Comparison of ENCODE assay signal across 11 mouse cellular contexts in genomic region chr12:81853543-81853942, GRCm38 (mm10).
"Had no signal": no experiment of that assay in that cellular context is flagged by ENCODE, and none has a peak within 500 bp of the region (broad histone marks: within the 10 kb centered on the region; RNA-seq: fewer than 3 reads in every experiment).

No protein-coding gene starts in this region.

- H3K4me2 ChIP-seq: limb, embryonic 13.5 days; liver, embryonic 11.5 days; liver, embryonic 15.5 days; midbrain, embryonic 12.5 days; stomach, embryonic 15.5 days had no signal

- H3K4me3 ChIP-seq: layer of hippocampus, adult 2 months; limb, embryonic 13.5 days; liver, embryonic 15.5 days; megakaryocyte, embryonic 14.5 days; midbrain, embryonic 12.5 days; stomach, embryonic 15.5 days had no signal

- H3K9me3 ChIP-seq: limb, embryonic 13.5 days; liver, embryonic 15.5 days; megakaryocyte, embryonic 14.5 days; midbrain, embryonic 12.5 days; stomach, embryonic 15.5 days had no signal

- H3K9ac ChIP-seq: limb, embryonic 13.5 days; liver, embryonic 15.5 days; midbrain, embryonic 12.5 days; stomach, embryonic 15.5 days had no signal

- H3K27ac ChIP-seq: layer of hippocampus, adult 2 months; limb, embryonic 13.5 days; liver, embryonic 15.5 days; macrophage; midbrain, embryonic 12.5 days had no signal

- H3K36me3 ChIP-seq: limb, embryonic 13.5 days; liver, embryonic 15.5 days; midbrain, embryonic 12.5 days; stomach, embryonic 15.5 days had no signal

- H3K27me3 ChIP-seq: stomach, embryonic 15.5 days had no signal

- DNase-seq: kidney, adult 18-20 months; right cerebral cortex, postnatal 14 days; thymus, postnatal 36 days had no signal

- H3K4me1 ChIP-seq: liver, embryonic 15.5 days; midbrain, embryonic 12.5 days had no signal
